Mouse (Mus musculus): ENCODE results near the gene Rxra. TPM values are rescaled to one million over a fixed set of nuclear protein-coding genes. Genes with fewer than 3 reads are reported as not detected.
A peak's percentile ranks its signal among the peaks of the same experiment; 100 is the strongest.

Rxra gene
- polyA plus RNA-seq, 1 experiment from 2014 or later: 4.7 TPM

DNA sequence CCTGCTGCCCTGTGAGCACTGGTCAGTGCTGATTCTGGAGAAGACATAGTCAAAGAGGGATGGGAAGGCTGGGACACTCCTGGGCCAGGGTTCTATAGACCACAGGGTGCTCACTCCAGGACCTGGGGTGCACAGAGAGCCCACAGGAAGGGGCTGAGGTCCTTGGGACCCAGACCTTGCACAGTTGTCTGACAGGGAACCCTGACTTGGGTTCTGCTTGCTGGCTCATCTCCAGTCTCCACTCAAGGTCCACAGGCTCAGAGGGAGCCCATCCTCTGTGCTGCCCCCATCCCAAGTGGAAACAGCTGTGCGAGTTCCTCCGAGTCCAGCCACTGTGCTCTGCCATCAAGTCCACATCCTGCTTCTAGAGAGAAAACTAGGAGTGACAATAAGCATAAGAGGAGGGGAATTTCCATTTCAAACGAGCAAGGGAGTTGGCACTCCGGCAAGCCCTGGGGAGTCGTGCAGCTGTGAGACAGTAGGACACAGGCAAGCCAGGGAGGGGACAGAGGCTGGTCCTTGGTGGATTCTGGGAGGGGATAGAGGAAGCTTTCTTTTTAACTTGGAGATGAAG, 31.6 kb upstream of the Rxra start:
- no peaks in the 10 kb centered on the region for H3K27me3 ChIP-seq
- 48% methylated on average over 5 of the region's 5 CpGs for WGBS (ENCODE audit: insufficient replicate concordance)
- no peak overlapping the region for H3K4me3 ChIP-seq (replicated peaks)
- H3K36me3 ChIP-seq (replicated peaks): no peaks in the 10 kb centered on the region
- ATAC-seq (ENCODE audit: insufficient read depth): no peak
- no peak overlapping the region for H3K4me2 ChIP-seq
- no peak overlapping the region for H3K9ac ChIP-seq
- no peaks in the 10 kb centered on the region for H3K4me1 ChIP-seq (replicated peaks)
- no peak overlapping the region for H3K27ac ChIP-seq (replicated peaks)
- H3K9me3 ChIP-seq (replicated peaks): no peaks in the 10 kb centered on the region

DNA sequence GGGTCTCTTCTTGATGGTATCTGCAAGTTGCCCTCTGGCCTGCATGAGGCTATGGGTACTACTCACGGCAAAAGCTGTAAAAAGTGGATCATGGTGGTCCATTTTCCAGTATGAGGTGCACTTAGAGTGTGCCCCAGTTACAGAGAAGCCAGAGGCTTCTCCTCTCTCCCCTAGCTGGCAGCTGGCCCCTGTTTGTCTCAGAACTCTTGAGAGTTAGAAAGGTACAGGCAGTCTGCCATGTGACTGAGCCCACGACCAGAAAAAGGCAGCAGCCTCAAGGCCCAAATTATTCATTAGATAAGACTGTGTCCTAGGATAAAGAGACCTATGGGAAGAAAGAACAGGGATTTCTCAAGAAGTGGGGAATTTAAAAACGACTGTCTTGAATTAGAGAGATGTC, 30.8 kb upstream of the Rxra start:
- Histone ChIP-seq H3K27me3 (no peaks in the 10 kb centered on the region), H3K9ac (no peak overlapping the region), H3K9me3 (replicated peaks) (no peaks in the 10 kb centered on the region), H3K27ac (replicated peaks) (no peak overlapping the region), H3K4me2 (no peak overlapping the region), H3K4me1 (replicated peaks) (no peaks in the 10 kb centered on the region), H3K36me3 (replicated peaks) (no peaks in the 10 kb centered on the region), H3K4me3 (replicated peaks) (no peak overlapping the region)
- no peak for ATAC-seq (ENCODE audit: insufficient read depth)
- WGBS (ENCODE audit: insufficient replicate concordance): 35% methylated on average over 3 of the region's 3 CpGs

DNA sequence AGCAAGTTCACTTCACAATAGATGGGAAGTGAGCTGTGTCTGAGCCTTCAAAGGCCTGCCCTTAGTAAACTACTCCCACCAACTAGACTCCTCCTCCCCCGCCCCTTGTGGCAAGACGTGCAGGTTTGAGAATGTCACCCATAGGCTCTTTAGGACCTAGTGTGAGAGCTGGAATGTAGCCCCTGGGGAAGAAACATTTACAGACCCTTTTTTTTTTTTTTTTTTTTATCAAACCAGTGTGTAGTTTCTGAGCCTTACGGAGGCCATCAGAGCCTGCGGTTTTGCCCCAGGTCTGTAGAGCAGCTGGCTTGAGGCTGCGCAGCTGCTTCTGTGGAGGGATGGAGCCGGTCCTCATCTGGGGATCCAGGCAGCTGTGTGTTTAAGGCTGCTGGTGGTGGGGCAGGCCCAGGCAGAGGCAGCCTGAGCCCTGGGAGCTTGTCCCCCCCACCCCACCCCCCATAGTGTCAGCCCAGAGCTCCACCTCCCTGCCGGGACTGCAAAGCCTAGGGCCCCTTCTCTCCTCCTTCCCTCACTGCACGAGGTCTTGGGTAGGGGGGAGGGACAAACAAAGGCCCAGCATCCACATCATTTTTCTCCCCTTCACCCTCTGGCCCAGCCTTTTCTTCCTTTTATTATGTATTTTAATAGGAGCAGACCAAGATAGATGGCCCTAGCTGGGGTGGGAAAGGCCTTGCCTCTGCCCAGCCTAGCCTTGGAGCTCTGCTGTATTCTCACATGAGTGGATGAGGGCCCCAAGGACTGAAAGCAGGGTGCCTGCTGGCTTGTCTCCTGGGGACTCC, 26.2 kb upstream of the Rxra start:
- Histone ChIP-seq H3K9ac (no peak overlapping the region), H3K36me3 (replicated peaks) (no peaks in the 10 kb centered on the region), H3K27me3 (peaks cover 11% of the 10 kb centered on the region; the same call in 1 of the 2 replicates), H3K4me3 (replicated peaks) (no peak overlapping the region), H3K4me2 (no peak overlapping the region), H3K9me3 (replicated peaks) (no peaks in the 10 kb centered on the region), H3K27ac (replicated peaks) (no peak overlapping the region), H3K4me1 (replicated peaks) (peaks cover 14% of the 10 kb centered on the region)
- no peak for ATAC-seq (ENCODE audit: insufficient read depth)
- WGBS (ENCODE audit: insufficient replicate concordance): 50% methylated on average over 8 of the region's 8 CpGs

DNA sequence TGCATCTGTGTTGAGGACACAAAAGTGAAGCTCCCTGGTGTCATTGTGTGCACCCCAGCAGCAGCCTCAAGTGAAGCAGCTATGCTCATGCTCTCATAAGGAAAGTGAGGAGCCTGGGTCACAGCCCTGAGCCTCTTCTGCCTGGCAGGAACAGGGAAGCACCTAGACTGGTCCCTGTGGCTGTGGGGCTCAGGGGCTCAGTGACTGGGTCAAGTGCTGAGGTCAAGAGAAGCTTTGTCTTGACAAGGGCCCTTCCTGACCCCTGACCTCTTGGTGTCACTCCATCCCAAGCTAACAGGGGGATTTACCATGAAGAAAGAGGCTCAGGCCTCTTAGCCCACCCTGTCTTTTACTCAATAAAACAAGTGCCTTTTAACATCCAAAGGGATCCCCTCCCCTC, 25.2 kb upstream of the Rxra start:
- peaks cover 11% of the 10 kb centered on the region; the same call in 1 of the 2 replicates for H3K27me3 ChIP-seq
- no peaks in the 10 kb centered on the region for H3K9me3 ChIP-seq (replicated peaks)
- ATAC-seq (ENCODE audit: insufficient read depth): no peak
- no peak overlapping the region for H3K4me3 ChIP-seq (replicated peaks)
- H3K27ac ChIP-seq (replicated peaks): no peak overlapping the region
- H3K36me3 ChIP-seq (replicated peaks): no peaks in the 10 kb centered on the region
- H3K4me2 ChIP-seq: no peak overlapping the region
- H3K4me1 ChIP-seq (replicated peaks): peaks cover 16% of the 10 kb centered on the region
- no peak overlapping the region for H3K9ac ChIP-seq

DNA sequence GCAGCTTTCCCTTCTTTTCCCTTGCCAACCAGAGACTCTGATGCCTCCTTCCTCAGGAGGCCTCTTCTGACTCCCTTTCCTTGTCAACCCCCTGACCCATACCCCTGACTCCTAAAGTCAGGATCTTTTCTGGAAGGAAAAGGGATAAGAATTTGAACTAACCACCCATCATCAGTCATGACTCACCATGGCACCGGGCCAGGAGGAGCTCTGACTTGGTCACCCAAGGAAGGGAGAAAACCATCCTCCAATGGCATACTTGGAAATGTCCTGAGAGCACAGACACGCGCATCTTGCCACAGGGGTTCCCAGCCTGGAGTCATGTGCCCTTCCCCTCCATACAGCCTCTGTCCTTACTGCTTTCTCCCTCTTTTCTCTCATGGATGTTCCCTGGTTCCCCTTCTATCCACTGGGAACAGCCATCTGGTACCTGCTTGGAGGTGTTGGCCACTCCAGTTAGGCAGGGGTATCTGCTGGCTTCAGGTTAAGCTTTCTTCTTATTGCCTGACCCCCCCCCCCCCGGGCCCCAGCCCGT, 22.7 kb upstream of the Rxra start:
- H3K4me3 ChIP-seq (replicated peaks): no peak overlapping the region
- H3K27ac ChIP-seq (replicated peaks): no peak overlapping the region
- no peak overlapping the region for H3K4me2 ChIP-seq
- peaks cover 11% of the 10 kb centered on the region; the same call in 1 of the 2 replicates for H3K27me3 ChIP-seq
- no peak for ATAC-seq (ENCODE audit: insufficient read depth)
- no peak overlapping the region for H3K9ac ChIP-seq
- H3K9me3 ChIP-seq (replicated peaks): no peaks in the 10 kb centered on the region
- no peaks in the 10 kb centered on the region for H3K36me3 ChIP-seq (replicated peaks)
- 54% methylated on average over 5 of the region's 5 CpGs for WGBS (ENCODE audit: insufficient replicate concordance)
- H3K4me1 ChIP-seq (replicated peaks): peaks cover 16% of the 10 kb centered on the region

DNA sequence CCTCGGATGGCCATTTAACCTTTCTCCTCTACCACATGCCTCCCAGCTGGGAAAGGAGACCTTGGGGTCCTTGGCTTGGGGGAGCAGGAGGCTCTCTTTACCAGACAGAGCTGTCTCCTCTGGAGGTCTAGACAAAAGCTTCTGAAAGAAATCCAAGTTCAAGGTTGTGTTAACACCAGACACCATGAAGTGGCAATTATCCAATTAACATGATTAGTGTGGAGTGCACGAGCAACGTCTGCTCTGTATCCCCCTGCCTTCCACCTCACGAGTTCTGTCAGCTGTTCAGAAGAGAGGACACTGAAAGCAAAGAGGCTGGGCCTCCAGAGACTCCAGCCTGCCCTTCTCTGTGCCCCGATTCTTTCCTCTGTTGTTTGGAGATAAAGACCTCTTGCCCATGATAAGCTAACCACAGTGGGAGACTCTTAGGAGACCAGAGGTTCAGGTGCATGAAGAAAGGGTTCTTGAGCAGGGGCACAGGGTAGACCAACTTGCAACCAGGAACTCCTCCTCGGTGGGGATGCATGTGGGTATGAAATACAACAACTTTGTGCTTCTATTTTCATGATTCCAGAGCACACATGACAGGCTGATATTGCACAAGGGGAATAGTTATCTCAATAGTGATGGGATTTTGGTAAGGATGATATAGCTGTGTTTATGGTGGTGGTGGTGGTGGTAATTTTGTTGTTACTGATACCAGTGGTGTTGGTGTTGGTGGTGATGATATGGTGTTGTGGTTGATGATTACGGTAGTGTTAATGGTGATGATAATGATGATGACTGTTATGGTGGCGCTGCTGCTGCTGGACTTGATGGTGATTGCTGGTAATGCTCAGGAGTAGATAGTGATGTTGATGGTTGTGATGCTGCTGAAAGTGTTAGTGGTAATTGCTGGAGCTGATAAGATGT, 21.7 kb upstream of the Rxra start:
- H3K36me3 ChIP-seq (replicated peaks): no peaks in the 10 kb centered on the region

DNA sequence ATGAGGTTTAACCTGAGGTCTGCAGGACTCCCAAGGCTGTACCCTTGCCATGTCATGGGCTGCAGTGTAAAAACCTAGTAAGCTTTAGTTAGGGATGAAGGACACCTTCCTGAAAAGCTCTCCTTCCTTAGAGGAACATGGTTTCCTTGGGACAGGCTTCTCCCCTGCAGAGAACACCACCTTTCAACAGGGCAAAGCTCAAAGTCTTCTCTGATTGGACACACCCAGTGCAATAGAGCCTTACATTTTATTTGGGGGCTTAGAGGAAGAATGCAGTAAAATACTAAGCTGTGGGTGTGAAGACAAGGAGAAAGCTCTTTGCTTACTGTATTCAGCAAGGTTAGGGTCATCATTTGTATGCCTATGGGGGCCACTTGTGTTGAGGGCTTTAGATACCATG, 19.7 kb upstream of the Rxra start:
- no peaks in the 10 kb centered on the region for H3K36me3 ChIP-seq (replicated peaks)

More for the DNA sequence above, 21.7 kb upstream of the Rxra start:
- H3K27me3 ChIP-seq: peaks cover 11% of the 10 kb centered on the region; the same call in 1 of the 2 replicates
- no peak overlapping the region for H3K27ac ChIP-seq (replicated peaks)
- no peak overlapping the region for H3K9ac ChIP-seq
- no peak overlapping the region; the same call in 1 of the 2 replicates for H3K4me2 ChIP-seq
- peak; percentile 79 for ATAC-seq (ENCODE audit: insufficient read depth)
- H3K9me3 ChIP-seq (replicated peaks): no peaks in the 10 kb centered on the region
- H3K4me1 ChIP-seq (replicated peaks): peaks cover 16% of the 10 kb centered on the region
- WGBS (ENCODE audit: insufficient replicate concordance): 25% methylated on average over 8 of the region's 8 CpGs
- H3K4me3 ChIP-seq (replicated peaks): no peak overlapping the region

DNA sequence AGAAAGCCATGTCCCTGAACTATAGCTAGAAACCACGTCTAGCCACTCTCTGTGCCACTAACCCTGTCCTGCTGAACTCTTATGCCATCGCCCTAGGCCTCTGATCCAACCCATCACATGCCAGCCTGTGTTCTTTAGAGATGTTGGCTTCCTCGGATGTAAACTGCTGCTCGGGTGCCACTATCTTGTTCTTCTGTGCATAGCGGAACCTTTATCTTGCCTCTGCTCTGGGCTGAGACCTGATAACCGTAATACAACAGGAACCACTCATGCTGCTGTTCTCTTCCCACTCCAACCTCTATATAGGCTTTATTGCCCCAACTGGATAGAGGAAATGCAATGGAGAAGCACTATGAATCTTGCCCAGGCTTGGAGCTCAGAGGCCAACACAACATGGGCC, 11.0 kb upstream of the Rxra start:
- Histone ChIP-seq H3K4me3 (replicated peaks) (no peak overlapping the region), H3K9ac (no peak overlapping the region), H3K9me3 (replicated peaks) (no peaks in the 10 kb centered on the region), H3K36me3 (replicated peaks) (no peaks in the 10 kb centered on the region), H3K4me1 (replicated peaks) (peaks cover 14% of the 10 kb centered on the region), H3K27ac (replicated peaks) (no peak overlapping the region), H3K4me2 (no peak overlapping the region), H3K27me3 (no peaks in the 10 kb centered on the region)
- peak; percentile 60 for ATAC-seq (ENCODE audit: insufficient read depth)
- WGBS (ENCODE audit: insufficient replicate concordance): 19% methylated on average over 6 of the region's 6 CpGs

More for the DNA sequence above, 19.7 kb upstream of the Rxra start:
- ATAC-seq (ENCODE audit: insufficient read depth): no peak
- H3K9ac ChIP-seq: no peak overlapping the region
- no peak overlapping the region for H3K27ac ChIP-seq (replicated peaks)
- peaks cover 16% of the 10 kb centered on the region for H3K4me1 ChIP-seq (replicated peaks)
- no peak overlapping the region for H3K4me2 ChIP-seq
- H3K27me3 ChIP-seq: peaks cover 11% of the 10 kb centered on the region; the same call in 1 of the 2 replicates
- H3K4me3 ChIP-seq (replicated peaks): no peak overlapping the region
- H3K9me3 ChIP-seq (replicated peaks): no peaks in the 10 kb centered on the region

DNA sequence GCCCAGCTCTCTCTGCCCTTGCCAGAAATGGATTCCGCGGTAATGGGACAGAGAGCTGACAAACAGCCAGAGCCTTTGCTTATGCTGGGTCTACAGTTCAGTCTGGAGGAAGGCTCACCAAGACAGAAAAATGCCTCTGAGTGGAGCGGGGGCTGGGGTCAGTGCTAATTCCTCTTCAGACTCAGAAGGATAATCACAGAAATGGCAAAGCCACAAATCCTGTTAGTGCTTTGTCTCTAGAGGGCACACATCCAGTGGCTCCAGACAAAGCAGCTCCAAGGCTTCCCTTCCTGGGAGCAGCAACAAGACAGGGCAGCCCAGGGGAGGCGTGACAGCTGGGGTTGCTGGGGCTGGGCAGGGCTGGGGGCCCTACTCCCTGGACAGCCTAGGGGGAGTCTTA, 9.5 kb upstream of the Rxra start:
- H3K9me3 ChIP-seq (replicated peaks): no peaks in the 10 kb centered on the region
- no peak overlapping the region for H3K4me2 ChIP-seq
- H3K36me3 ChIP-seq (replicated peaks): no peaks in the 10 kb centered on the region
- ATAC-seq (ENCODE audit: insufficient read depth): no peak
- no peak overlapping the region for H3K27ac ChIP-seq (replicated peaks)
- H3K4me1 ChIP-seq (replicated peaks): peaks cover 19% of the 10 kb centered on the region
- no peak overlapping the region for H3K4me3 ChIP-seq (replicated peaks)
- H3K27me3 ChIP-seq: no peaks in the 10 kb centered on the region
- H3K9ac ChIP-seq: no peak overlapping the region
- WGBS (ENCODE audit: insufficient replicate concordance): 70% methylated on average over 4 of the region's 4 CpGs

DNA sequence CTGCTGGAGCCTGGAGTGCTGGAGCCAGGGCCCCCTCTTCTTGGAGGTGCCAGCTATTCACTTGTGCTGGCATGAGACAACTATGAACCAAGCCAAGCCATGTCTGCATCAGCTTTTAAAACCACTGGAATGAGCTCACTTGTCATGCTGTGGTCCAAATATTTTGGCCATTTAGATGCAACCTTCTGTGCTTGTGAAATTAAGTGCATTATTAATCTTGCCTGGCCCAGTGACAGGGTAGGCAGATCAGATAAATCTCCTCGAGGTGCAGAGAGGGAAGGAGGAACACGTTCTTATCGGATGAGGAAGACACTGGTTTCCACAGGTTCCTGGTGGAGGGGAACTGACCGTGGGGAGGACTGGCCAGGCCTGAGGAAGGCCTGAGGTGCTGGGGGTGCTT, 8.6 kb upstream of the Rxra start:
- Histone ChIP-seq H3K4me2 (no peak overlapping the region), H3K9ac (no peak overlapping the region), H3K36me3 (replicated peaks) (no peaks in the 10 kb centered on the region), H3K9me3 (replicated peaks) (no peaks in the 10 kb centered on the region), H3K27ac (replicated peaks) (no peak overlapping the region), H3K27me3 (no peaks in the 10 kb centered on the region), H3K4me1 (replicated peaks) (peaks cover 23% of the 10 kb centered on the region), H3K4me3 (replicated peaks) (no peak overlapping the region)
- no peak for ATAC-seq (ENCODE audit: insufficient read depth)
- WGBS (ENCODE audit: insufficient replicate concordance): 6% methylated on average over 4 of the region's 4 CpGs

DNA sequence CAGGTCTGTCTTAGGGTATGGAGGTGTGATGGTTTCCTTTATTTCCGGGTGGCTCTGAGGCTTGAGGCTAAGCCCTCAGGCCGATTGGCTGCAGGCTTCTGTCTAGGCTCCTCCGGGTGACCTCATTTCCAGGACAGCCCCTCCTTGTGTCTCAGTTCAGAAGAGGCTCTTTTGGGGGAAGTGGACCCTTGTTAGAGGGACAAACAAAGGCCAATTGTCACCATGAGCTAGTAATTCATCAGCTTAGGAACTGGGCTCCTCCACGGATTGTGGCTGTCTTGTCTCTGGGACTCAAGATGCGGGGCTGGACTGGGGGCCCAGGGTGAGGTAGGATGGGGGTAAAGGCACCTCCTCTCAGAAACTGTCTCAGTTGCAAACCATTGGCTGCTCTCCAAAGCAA, 5.5 kb upstream of the Rxra start:
- no peak overlapping the region for H3K27ac ChIP-seq (replicated peaks)
- no peak overlapping the region for H3K9ac ChIP-seq
- no peaks in the 10 kb centered on the region for H3K9me3 ChIP-seq (replicated peaks)
- no peak for ATAC-seq (ENCODE audit: insufficient read depth)
- no peak overlapping the region for H3K4me3 ChIP-seq (replicated peaks)
- no peaks in the 10 kb centered on the region for H3K36me3 ChIP-seq (replicated peaks)
- H3K4me1 ChIP-seq (replicated peaks): peaks cover 36% of the 10 kb centered on the region
- 43% methylated on average over 5 of the region's 5 CpGs for WGBS (ENCODE audit: insufficient replicate concordance)
- no peaks in the 10 kb centered on the region; the same call in 1 of the 2 replicates for H3K27me3 ChIP-seq
- no peak overlapping the region for H3K4me2 ChIP-seq

All from liver, embryonic 15.5 days (tissue).